Mouse (Mus musculus) urinary bladder, postnatal 25 days (tissue): Measurements from ENCODE around the gene 9930022D16Rik.

Source experiments
- DNase-seq: peaks from one replicate; pipeline ENCODE4 v3.0.0; 2022; ENCODE audit warnings: low spot score

The 9930022D16Rik gene

GRCm38 (mm10) chr11:109417472-109418040 lies 3.8 kb downstream of the 9930022D16Rik start:
- DNase-seq: no peak

GRCm38 (mm10) chr11:109419461-109419860 lies 5.7 kb downstream of the 9930022D16Rik start:
- no peak for DNase-seq

GRCm38 (mm10) chr11:109419961-109420566 lies 6.3 kb downstream of the 9930022D16Rik start:
- DNase-seq: no peak

GRCm38 (mm10) chr11:109420567-109420962 lies 6.8 kb downstream of the 9930022D16Rik start:
- DNase-seq: no peak

- DNase-seq: no peak
Observed at GRCm38 (mm10) chr11:109421205-109421604, 7.5 kb downstream of the 9930022D16Rik start.

- no peak for DNase-seq
Observed at GRCm38 (mm10) chr11:109422263-109422662, 8.5 kb downstream of the 9930022D16Rik start.

- DNase-seq: no peak
Observed at GRCm38 (mm10) chr11:109423294-109423693, 9.6 kb downstream of the 9930022D16Rik start.

- DNase-seq: peak; percentile 98
Observed at GRCm38 (mm10) chr11:109425392-109426271, 11.9 kb downstream of the 9930022D16Rik start, which contains the start of gene Amz2. Amz2 (plus strand) TSS chr11:109425946.

GRCm38 (mm10) chr11:109426272-109426586 lies 12.5 kb downstream of the 9930022D16Rik start:
- DNase-seq: no peak

GRCm38 (mm10) chr11:109427353-109427752 lies 13.6 kb downstream of the 9930022D16Rik start:
- DNase-seq: no peak

GRCm38 (mm10) chr11:109434233-109434798 lies 20.6 kb downstream of the 9930022D16Rik start:
- DNase-seq: no peak

- DNase-seq: no peak
Observed at GRCm38 (mm10) chr11:109436889-109437288, 23.2 kb downstream of the 9930022D16Rik start.

GRCm38 (mm10) chr11:109439209-109439608 lies 25.5 kb downstream of the 9930022D16Rik start:
- no peak for DNase-seq

GRCm38 (mm10) chr11:109439829-109440340 lies 26.2 kb downstream of the 9930022D16Rik start:
- peak; percentile 66 for DNase-seq

GRCm38 (mm10) chr11:109440641-109441040 lies 26.9 kb downstream of the 9930022D16Rik start:
- DNase-seq: no peak

- DNase-seq: no peak
Observed at GRCm38 (mm10) chr11:109441119-109441518, 27.4 kb downstream of the 9930022D16Rik start.

GRCm38 (mm10) chr11:109442166-109442730 lies 28.5 kb downstream of the 9930022D16Rik start:
- DNase-seq: no peak

- no peak for DNase-seq
Observed at GRCm38 (mm10) chr11:109443468-109444263, 29.9 kb downstream of the 9930022D16Rik start.

- no peak for DNase-seq
Observed at GRCm38 (mm10) chr11:109444600-109444999, 30.9 kb downstream of the 9930022D16Rik start.

GRCm38 (mm10) chr11:109445438-109446035 lies 31.8 kb downstream of the 9930022D16Rik start:
- no peak for DNase-seq

GRCm38 (mm10) chr11:109451169-109451568 lies 37.5 kb downstream of the 9930022D16Rik start:
- no peak for DNase-seq
